Comparison of ENCODE assay signal across 7 mouse cellular contexts in genomic region chr8:120462119-120462551, GRCm38 (mm10).
DNase-seq lines count a peak whose midpoint lies in the region; ATAC-seq and TF ChIP-seq lines count a peak whose summit lies in the region.

No protein-coding gene starts in this region.

- no peaks in the 10 kb centered on the region; the same call in 1 of the 2 replicates for H3K9me3 ChIP-seq in midbrain, embryonic 10.5 days (replicated peaks)
- H3K9me3 ChIP-seq in midbrain, postnatal 0 days (ENCODE audit: low read length), result no peaks in the 10 kb centered on the region
- H3K9me3 ChIP-seq in heart, embryonic 15.5 days (replicated peaks), result no peaks in the 10 kb centered on the region
- H3K9me3 ChIP-seq in liver, postnatal 0 days (ENCODE audit: low read length), result no peaks in the 10 kb centered on the region
- no peaks in the 10 kb centered on the region for H3K9me3 ChIP-seq in stomach, embryonic 16.5 days (replicated peaks; ENCODE audit: control insufficient read depth, low read length)

- peak overlapping the region; percentile 70 for H3K27ac ChIP-seq in midbrain, embryonic 10.5 days (replicated peaks)
- no peak overlapping the region for H3K27ac ChIP-seq in midbrain, postnatal 0 days (ENCODE audit: low read depth, low read length)
- peak overlapping the region; percentile 77 for H3K27ac ChIP-seq in heart, embryonic 15.5 days
- H3K27ac ChIP-seq in liver, postnatal 0 days (ENCODE audit: low read depth), result no peak overlapping the region
- peak overlapping the region; percentile 16; the same call in 1 of the 2 replicates for H3K27ac ChIP-seq in stomach, embryonic 16.5 days (ENCODE audit: low read length)

- no peak overlapping the region for H3K4me2 ChIP-seq in midbrain, postnatal 0 days (ENCODE audit: low read depth, low read length, poor library complexity, severe bottlenecking)
- H3K4me2 ChIP-seq in heart, embryonic 15.5 days, result peak overlapping the region; percentile 49
- no peak overlapping the region for H3K4me2 ChIP-seq in liver, postnatal 0 days (ENCODE audit: low read depth, low read length)
- H3K4me2 ChIP-seq in stomach, embryonic 16.5 days (ENCODE audit: low read depth, low read length), result no peak overlapping the region

- no peak overlapping the region for H3K9ac ChIP-seq in midbrain, postnatal 0 days (replicated peaks; ENCODE audit: low read length, poor library complexity, severe bottlenecking)
- peak overlapping the region; percentile 35; the same call in 1 of the 2 replicates for H3K9ac ChIP-seq in heart, embryonic 15.5 days
- H3K9ac ChIP-seq in liver, postnatal 0 days (replicated peaks), result no peak overlapping the region
- 0 out of 2 replicates have a peak overlapping the region, but pooled peaks have one; percentile 12 for H3K9ac ChIP-seq in stomach, embryonic 16.5 days (ENCODE audit: low read length)

- DNase-seq in midbrain, embryonic 10.5 days (ENCODE audit: low spot score), result no peak
- no peak for DNase-seq in midbrain, postnatal 0 days (ENCODE audit: low spot score)
- no peak for DNase-seq in liver, postnatal 0 days
- DNase-seq in spleen, postnatal 36 days (ENCODE audit: low spot score in 2 of 2), result no peak
- DNase-seq in spleen, adult 18-20 months, result no peak

- peaks cover 84% of the 10 kb centered on the region for H3K4me1 ChIP-seq in midbrain, embryonic 10.5 days
- H3K4me1 ChIP-seq in midbrain, postnatal 0 days (ENCODE audit: insufficient read depth, low read length), result peaks cover 13% of the 10 kb centered on the region
- peaks cover 73% of the 10 kb centered on the region for H3K4me1 ChIP-seq in heart, embryonic 15.5 days (replicated peaks)
- no peaks in the 10 kb centered on the region; the same call in 1 of the 2 replicates for H3K4me1 ChIP-seq in liver, postnatal 0 days (ENCODE audit: insufficient read depth)
- H3K4me1 ChIP-seq in stomach, embryonic 16.5 days (ENCODE audit: control insufficient read depth, insufficient read depth, low read length), result peaks cover 56% of the 10 kb centered on the region

- no peak for TF ChIP-seq EP300 in liver, postnatal 0 days (IDR thresholded peaks at IDR 0.05; ENCODE audit: low read depth)

- no peak overlapping the region for H3K4me3 ChIP-seq in midbrain, embryonic 10.5 days
- H3K4me3 ChIP-seq in midbrain, postnatal 0 days (ENCODE audit: low read depth, low read length), result no peak overlapping the region
- H3K4me3 ChIP-seq in heart, embryonic 15.5 days, result 0 out of 2 replicates have a peak overlapping the region, but pooled peaks have one; percentile 8
- H3K4me3 ChIP-seq in liver, postnatal 0 days (ENCODE audit: low read depth, low read length), result no peak overlapping the region
- no peak overlapping the region for H3K4me3 ChIP-seq in stomach, embryonic 16.5 days (replicated peaks; ENCODE audit: low read length)

- peaks cover 61% of the 10 kb centered on the region for H3K27me3 ChIP-seq in midbrain, embryonic 10.5 days (ENCODE audit: low read depth, poor library complexity, severe bottlenecking)
- no peaks in the 10 kb centered on the region for H3K27me3 ChIP-seq in midbrain, postnatal 0 days (ENCODE audit: insufficient read depth, low read length)
- H3K27me3 ChIP-seq in heart, embryonic 15.5 days, result no peaks in the 10 kb centered on the region
- no peaks in the 10 kb centered on the region for H3K27me3 ChIP-seq in liver, postnatal 0 days (ENCODE audit: insufficient read depth, low read length)
- H3K27me3 ChIP-seq in stomach, embryonic 16.5 days (ENCODE audit: control insufficient read depth, insufficient read depth, low read length), result no peaks in the 10 kb centered on the region

- H3K36me3 ChIP-seq in midbrain, embryonic 10.5 days, result no peaks in the 10 kb centered on the region
- no peaks in the 10 kb centered on the region for H3K36me3 ChIP-seq in midbrain, postnatal 0 days (ENCODE audit: insufficient read depth, low read length)
- H3K36me3 ChIP-seq in heart, embryonic 15.5 days, result no peaks in the 10 kb centered on the region
- H3K36me3 ChIP-seq in liver, postnatal 0 days (replicated peaks; ENCODE audit: insufficient read depth, low read length), result no peaks in the 10 kb centered on the region
- H3K36me3 ChIP-seq in stomach, embryonic 16.5 days (ENCODE audit: control insufficient read depth, insufficient read depth, low read length), result no peaks in the 10 kb centered on the region

- no peak for ATAC-seq in midbrain, postnatal 0 days (ENCODE audit: low FRiP score)
- peak; percentile 18 for ATAC-seq in heart, embryonic 15.5 days (replicated peaks; ENCODE audit: insufficient number of reproducible peaks, insufficient read depth, low FRiP score, low read depth)
- ATAC-seq in liver, postnatal 0 days, result peak; percentile 66
- ATAC-seq in stomach, embryonic 16.5 days (ENCODE audit: insufficient read depth, low FRiP score), result no peak

- TF ChIP-seq CTCF in midbrain, postnatal 0 days (IDR thresholded peaks at IDR 0.05), result no peak
- TF ChIP-seq CTCF in liver, postnatal 0 days (IDR thresholded peaks at IDR 0.05; ENCODE audit: low read depth), result no peak

- WGBS in midbrain, embryonic 10.5 days, result 36% methylated on average over 15 of the region's 15 CpGs
- 20% methylated on average over 15 of the region's 15 CpGs for WGBS in midbrain, postnatal 0 days
- 19% methylated on average over 15 of the region's 15 CpGs for WGBS in heart, embryonic 15.5 days
- WGBS in liver, postnatal 0 days (ENCODE audit: insufficient replicate concordance), result 48% methylated on average over 15 of the region's 15 CpGs
- 41% methylated on average over 15 of the region's 15 CpGs for WGBS in stomach, embryonic 16.5 days

Comparison
In these comparisons a context has a peak if more than half of its experiments do, and no peak if none do; other contexts are left out.
1. H3K27ac ChIP-seq: peak in midbrain, embryonic 10.5 days (single experiment), heart, embryonic 15.5 days (single experiment) and stomach, embryonic 16.5 days (single experiment); none in midbrain, postnatal 0 days (single experiment) and liver, postnatal 0 days (single experiment).
2. ATAC-seq: peak in heart, embryonic 15.5 days (single experiment) and liver, postnatal 0 days (single experiment); none in midbrain, postnatal 0 days (single experiment) and stomach, embryonic 16.5 days (single experiment).
3. H3K9ac ChIP-seq: peak in heart, embryonic 15.5 days (single experiment) and stomach, embryonic 16.5 days (single experiment); none in midbrain, postnatal 0 days (single experiment) and liver, postnatal 0 days (single experiment).